Mouse (Mus musculus) lung, adult 2 months (tissue): ENCODE results near the gene Umad1. TPM values are rescaled to one million over a fixed set of nuclear protein-coding genes. Genes with fewer than 3 reads are reported as not detected.

Experiments used
- DNase-seq: peaks from one replicate; pipeline ENCODE4 v3.0.0; 2022
- H3K4me1 ChIP-seq: fragments of 200-500 bp; 2 replicates; pipeline ENCODE4 v1.6.1; 2011; ENCODE audit warnings: low read length; ENCODE audit not compliant: control insufficient read depth, insufficient read depth
- H3K4me3 ChIP-seq: fragments of 200-500 bp; replicated peaks from 2 replicates; pipeline ENCODE3; 2011; ENCODE audit warnings: low read depth, mild to moderate bottlenecking, control low read depth, low read length; ENCODE audit errors: extremely low read depth
- CTCF ChIP-seq: fragments of 200-500 bp; IDR thresholded peaks from 2 replicates; pipeline ENCODE4 v1.5.1; 2011; ENCODE audit warnings: mild to moderate bottlenecking, low read length, control low read depth; ENCODE audit not compliant: insufficient read depth
- POLR2A ChIP-seq: fragments of 200-500 bp; IDR thresholded peaks from 2 replicates; pipeline ENCODE4 v1.6.1; 2011; ENCODE audit warnings: low read depth, mild to moderate bottlenecking, control low read depth, low read length, borderline replicate concordance; ENCODE audit errors: extremely low read depth
- WGBS: fragments of 180-500 bp; shearing (Covaris S2); methylation state at CpG from one replicate; pipeline ENCODE4 v1.1.7; 2018; 5-methylcytosine and 5-hydroxymethylcytosine counted together
- polyA plus RNA-seq: library from polyadenylated mRNA; depleted of rRNA; stranded (reverse); fragments of >200 nt; gene quantifications from 2 replicates; pipeline ENCODE4 v1.2.3, GENCODE M21; 2012

Umad1 gene
- polyA plus RNA-seq, 1 experiment: 8.7 TPM

DNA sequence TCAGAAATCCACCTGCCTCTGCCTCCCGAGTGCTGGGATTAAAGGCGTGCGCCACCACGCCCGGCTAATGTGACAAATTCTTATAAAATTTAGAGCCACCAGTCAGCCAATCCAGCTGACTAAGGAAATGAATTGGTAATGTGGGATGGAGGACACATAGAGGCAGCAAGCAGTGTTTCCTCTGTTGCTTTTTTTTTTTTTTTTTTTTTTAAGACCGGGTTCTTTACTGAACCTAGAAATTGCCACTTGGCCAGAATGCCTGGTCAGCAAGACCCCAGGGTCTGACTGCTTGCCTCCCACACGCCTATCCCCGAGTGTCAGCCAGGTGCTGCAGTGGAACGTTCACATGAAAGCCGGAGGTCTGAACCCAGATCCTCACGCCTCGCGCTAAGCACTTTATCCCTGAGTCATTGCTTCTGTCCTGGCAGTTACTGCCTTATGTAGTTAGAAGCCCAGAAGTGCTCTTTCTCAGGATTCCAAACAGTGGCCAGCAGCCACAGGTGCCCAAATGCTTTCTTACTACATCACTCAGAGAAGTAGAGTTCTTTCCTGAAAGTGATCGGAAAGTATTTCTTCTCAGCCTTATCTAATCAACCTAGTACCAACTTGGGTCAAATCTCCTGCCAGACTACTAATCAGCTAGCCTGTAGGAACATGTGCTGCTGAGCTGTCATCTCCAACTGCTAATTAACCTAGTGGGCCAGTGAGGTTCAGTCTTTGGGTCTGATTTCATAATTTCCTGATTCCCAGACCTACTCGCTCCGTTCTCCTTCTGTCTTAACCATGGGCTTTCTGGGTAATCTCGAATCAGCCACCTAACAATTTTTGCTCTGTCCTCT lies 225.6 kb downstream of the Umad1 start:
- TF ChIP-seq CTCF: no peak
- no peak for TF ChIP-seq POLR2A
- 76% methylated on average over 17 of the region's 17 CpGs for WGBS
- no peak for DNase-seq

DNA sequence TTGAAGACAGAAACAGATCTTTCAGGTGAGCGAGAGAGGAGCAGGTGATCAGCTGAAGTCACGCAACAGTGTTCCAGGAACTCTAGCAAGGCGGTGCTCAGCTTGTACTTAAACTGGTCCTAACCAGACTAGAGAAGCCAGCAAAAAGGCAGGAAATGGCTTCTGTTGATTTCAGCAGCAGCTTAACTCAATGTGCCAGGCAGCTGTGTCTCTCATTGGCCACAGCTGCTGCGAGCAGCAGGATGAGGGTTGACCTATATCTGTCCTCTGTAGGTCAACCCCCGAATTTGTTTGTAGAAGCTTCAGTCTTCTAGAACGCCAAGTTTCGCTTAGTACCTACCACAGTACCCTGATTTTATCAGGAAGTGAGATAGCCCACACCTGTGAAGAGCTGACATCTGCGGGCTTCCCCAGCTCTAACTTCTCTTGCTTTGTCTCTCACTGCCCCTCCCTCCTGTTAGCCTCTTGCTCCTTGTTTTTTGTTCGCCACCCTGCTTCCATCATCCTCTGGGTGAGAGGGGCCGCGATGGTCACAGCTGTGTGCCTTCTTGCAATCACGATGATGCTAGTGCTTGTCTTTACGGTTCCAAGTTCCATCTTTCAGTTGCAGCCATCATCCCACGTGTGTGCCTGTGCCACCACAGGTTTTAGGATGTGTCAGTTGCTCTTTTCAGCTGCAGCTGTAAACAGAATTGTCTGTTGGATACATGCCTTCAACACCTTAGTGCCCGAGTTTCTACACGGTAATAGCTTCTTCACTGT lies 226.5 kb downstream of the Umad1 start:
- DNase-seq: no peak
- no peak overlapping the region for H3K4me3 ChIP-seq
- 60% methylated on average over 16 of the region's 16 CpGs for WGBS
- H3K4me1 ChIP-seq: peaks cover 5% of the 10 kb centered on the region
- no peak for TF ChIP-seq CTCF
- TF ChIP-seq POLR2A: no peak

More for the DNA sequence above, 225.6 kb downstream of the Umad1 start:
- Histone ChIP-seq H3K4me3 (no peak overlapping the region), H3K4me1 (peaks cover 5% of the 10 kb centered on the region)

DNA sequence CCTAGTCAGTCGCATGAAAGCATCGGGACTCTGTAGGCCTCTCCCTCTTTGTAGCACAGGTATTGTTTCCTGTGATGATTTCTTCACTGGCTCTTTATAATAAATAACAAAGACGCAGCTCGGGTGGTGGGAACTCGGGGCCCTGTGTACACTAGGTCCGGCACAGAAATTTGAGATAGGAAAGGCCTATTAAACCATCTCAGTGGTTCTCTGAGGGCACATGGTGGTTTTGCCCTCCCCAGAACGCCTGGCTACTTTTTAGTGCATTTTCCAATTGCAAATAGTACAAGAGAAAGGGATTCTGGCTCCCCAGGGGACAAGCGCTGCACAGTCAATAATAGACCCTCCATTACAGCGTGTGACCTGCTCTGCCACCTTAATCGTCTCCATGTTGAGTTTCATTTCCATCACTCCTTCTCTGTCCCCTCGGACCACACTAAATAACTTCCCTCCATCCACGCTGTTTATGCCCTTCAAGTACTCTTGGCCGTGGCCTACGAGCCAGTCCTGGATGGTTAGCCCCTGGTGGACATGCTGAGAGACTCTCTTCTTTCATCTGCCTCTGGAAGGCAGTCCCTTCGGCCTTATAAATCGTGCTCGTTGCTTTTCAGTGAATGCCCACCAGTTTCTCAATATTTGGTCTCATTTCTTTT lies 227.4 kb downstream of the Umad1 start:
- no peak for DNase-seq
- WGBS: 93% methylated on average over 17 of the region's 17 CpGs
- H3K4me3 ChIP-seq: no peak overlapping the region
- no peak for TF ChIP-seq POLR2A
- TF ChIP-seq CTCF: no peak
- H3K4me1 ChIP-seq: peaks cover 5% of the 10 kb centered on the region

DNA sequence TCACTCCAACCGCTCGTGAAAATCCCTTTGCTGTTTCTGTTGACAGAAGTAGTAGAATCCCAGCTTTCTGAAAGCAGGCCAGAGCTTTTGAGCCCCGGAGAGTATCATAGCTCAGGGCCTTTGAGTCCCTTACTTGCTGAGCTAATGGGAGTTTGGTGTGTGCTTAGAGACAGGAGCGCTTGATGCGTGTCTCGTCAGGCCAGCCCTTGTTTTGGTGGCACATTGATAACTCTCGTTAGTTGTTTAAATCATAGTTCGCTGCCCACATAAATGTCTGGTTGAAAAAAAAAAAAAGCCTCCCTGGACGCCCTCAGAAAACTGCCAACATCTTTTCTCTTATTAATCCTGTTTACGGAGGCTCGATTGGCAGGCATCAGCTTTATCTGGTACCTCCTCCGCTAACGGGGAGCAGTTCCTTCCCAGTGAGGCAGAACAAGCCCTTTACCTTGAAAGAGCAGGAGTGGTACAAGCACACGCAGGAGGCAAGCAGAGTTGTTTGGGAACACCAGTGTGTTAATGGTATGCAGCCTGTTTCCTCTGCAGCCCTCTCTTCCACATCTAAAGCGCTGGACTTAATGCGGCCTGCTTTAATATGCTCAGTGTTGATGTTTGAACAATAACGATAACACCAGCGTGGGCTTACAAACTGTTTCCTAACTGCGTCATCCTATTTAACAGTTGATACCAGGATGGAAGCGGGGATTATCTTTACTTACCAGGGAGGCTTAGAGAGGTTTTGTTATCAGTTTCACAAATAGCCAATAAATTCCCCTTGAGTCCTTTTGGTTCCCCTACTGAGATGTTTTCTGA lies 228.2 kb downstream of the Umad1 start:
- Histone ChIP-seq H3K4me1 (peaks cover 5% of the 10 kb centered on the region), H3K4me3 (no peak overlapping the region)
- DNase-seq: no peak
- TF ChIP-seq POLR2A (no peak), CTCF (no peak)
- WGBS: 76% methylated on average over 20 of the region's 20 CpGs

DNA sequence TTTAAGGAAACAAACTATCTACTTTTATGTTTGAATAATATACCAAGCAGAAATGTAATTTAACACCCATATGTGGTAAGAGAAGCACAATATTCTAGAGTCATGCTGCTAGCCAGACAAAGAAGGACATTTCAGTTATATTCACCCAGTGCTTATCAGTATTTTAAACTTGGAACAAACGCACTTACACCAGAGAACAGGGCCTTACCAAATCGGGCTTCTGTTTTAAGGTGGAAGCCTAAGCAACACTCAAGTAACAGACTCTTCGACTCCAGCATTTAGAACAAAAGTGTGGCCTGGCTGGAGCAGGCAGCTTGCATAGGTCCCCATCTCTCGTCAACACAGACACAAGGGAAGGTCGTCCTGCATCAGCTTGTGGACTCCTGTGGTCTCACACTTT lies 229.2 kb downstream of the Umad1 start:
- 58% methylated on average over 5 of the region's 5 CpGs for WGBS
- TF ChIP-seq POLR2A (no peak), CTCF (no peak)

DNA sequence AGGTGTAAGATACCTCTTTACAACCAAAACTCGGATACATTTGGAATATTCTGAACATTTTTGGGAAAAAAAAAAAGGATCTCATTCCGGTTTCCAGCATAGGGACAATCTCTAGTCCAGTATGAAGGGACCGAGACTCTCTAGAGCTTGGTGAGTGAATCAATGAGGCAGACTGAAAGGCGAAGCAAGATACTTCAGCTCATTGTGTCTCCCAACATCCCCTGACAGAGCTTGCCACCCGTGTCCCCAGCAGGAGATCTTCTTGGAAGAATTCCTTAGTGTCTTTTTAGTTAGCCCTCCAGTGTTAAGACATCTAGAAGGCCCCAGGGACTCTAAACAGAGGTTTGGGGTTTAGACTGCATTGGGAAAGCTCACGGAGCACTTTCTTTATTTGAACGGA lies 230.2 kb downstream of the Umad1 start:
- TF ChIP-seq POLR2A (no peak), CTCF (no peak)
- peaks cover 5% of the 10 kb centered on the region for H3K4me1 ChIP-seq
- DNase-seq: no peak
- H3K4me3 ChIP-seq: no peak overlapping the region
- 87% methylated on average over 7 of the region's 7 CpGs for WGBS

More for the DNA sequence above, 229.2 kb downstream of the Umad1 start:
- Histone ChIP-seq H3K4me3 (no peak overlapping the region), H3K4me1 (peaks cover 5% of the 10 kb centered on the region)
- no peak for DNase-seq

DNA sequence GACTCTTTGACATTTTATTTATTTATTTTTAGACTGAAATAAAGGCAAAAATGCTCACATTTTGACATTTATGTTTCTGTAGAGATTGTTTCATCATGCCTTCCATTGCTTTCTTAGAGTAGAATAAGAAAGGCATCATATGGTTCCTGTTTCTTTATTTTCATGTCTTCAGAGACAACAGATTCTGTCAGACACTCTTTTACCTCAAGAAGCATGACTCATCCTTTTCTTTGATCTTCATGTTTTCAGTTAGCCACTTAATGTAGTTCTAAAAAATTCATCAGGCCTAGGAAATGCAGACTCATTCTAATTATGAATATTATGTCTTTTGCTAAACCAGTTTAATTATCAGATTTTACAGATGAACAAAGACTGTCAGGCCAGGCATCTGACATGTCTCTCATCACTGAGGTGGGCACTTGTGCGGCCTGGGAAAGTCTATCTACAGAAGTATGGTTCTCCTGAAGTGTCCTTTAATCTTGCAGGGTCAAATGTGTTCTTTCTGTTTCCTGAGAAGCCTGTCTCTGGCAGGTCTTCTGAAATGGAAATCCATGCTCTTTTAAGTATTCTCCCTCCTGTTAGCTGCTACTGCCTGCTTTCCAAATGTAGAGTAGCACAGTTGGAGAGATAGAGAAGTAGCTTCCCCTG lies 231.0 kb downstream of the Umad1 start:
- TF ChIP-seq POLR2A: no peak
- TF ChIP-seq CTCF: no peak
- 88% methylated on average over 1 of the region's 1 CpGs for WGBS
- Histone ChIP-seq H3K4me3 (no peak overlapping the region), H3K4me1 (peaks cover 3% of the 10 kb centered on the region; the same call in 1 of the 2 replicates)
- DNase-seq: no peak

DNA sequence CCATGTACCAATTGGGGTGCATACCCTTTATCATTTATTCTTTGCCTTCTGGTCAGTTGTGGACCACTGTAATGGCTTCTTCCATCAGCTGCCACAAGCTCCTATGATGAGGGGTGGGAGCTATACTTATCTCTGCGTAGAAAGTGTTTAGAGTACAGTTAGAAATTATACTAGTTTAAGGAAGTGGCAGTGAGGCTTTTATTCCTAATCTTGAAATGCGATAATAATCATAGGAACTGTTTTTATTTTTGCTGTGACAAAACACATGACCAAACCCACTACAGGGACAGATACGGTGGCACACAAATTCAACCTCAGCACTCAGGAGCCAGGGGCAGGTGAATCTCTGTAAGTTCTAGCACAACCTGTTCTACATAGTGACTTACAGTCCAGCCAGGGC lies 233.2 kb downstream of the Umad1 start:
- H3K4me1 ChIP-seq: peaks cover 3% of the 10 kb centered on the region; the same call in 1 of the 2 replicates
- H3K4me3 ChIP-seq: no peak overlapping the region
- 90% methylated on average over 3 of the region's 3 CpGs for WGBS
- DNase-seq: no peak
- TF ChIP-seq POLR2A (no peak), CTCF (no peak)
